In genomic region chr2:4934516-4934915, GRCm38 (mm10) we compare ENCODE assay signal across 24 mouse cellular contexts. TPM values are rescaled to one million over a fixed set of nuclear protein-coding genes. Genes with fewer than 3 reads are reported as not detected.
A peak's percentile ranks its signal among the peaks of the same experiment; 100 is the strongest.
DNase-seq lines count a peak whose midpoint lies in the region; ATAC-seq and TF ChIP-seq lines count a peak whose summit lies in the region.
"Had no signal": no experiment of that assay in that cellular context is flagged by ENCODE, and none has a peak within 500 bp of the region (broad histone marks: within the 10 kb centered on the region; RNA-seq: fewer than 3 reads in every experiment).

No protein-coding gene starts in this region.

- WGBS in heart, embryonic 10.5 days, result 90% methylated on average over 9 of the region's 9 CpGs
- WGBS in heart, embryonic 11.5 days (ENCODE audit: insufficient replicate concordance), result 83% methylated on average over 9 of the region's 9 CpGs
- WGBS in liver, adult 2 months, result 86% methylated on average over 9 of the region's 9 CpGs
- WGBS in liver, embryonic 12.5 days (ENCODE audit: insufficient replicate concordance), result 83% methylated on average over 9 of the region's 9 CpGs

- no peak for TF ChIP-seq POLR2A in liver, adult 2 months (IDR thresholded peaks at IDR 0.05; ENCODE audit: extremely low read depth, insufficient read depth, low read length)

- H3K36me3 ChIP-seq in heart, embryonic 10.5 days, result peaks cover 61% of the 10 kb centered on the region
- peaks cover 15% of the 10 kb centered on the region; the same call in 1 of the 2 replicates for H3K36me3 ChIP-seq in heart, embryonic 11.5 days (ENCODE audit: control insufficient read depth, insufficient read depth, low read length)
- peaks cover 78% of the 10 kb centered on the region for H3K36me3 ChIP-seq in liver, adult 2 months (ENCODE audit: control insufficient read depth, insufficient read depth, low read length)
- peaks cover 27% of the 10 kb centered on the region for H3K36me3 ChIP-seq in liver, embryonic 12.5 days
- H3K36me3 ChIP-seq: G1E had no signal

- no peak for TF ChIP-seq CTCF in liver, adult 2 months (IDR thresholded peaks at IDR 0.05; ENCODE audit: low read depth, low read length)

- H3K9ac ChIP-seq in heart, embryonic 11.5 days (ENCODE audit: low read depth, low read length), result no peak overlapping the region
- peak overlapping the region; percentile 6; the same call in 1 of the 2 replicates for H3K9ac ChIP-seq in liver, adult 2 months (ENCODE audit: low read depth, low read length)
- H3K9ac ChIP-seq in liver, embryonic 12.5 days, result no peak overlapping the region

- no peak overlapping the region for H3K27ac ChIP-seq in heart, embryonic 10.5 days
- H3K27ac ChIP-seq in heart, embryonic 11.5 days (ENCODE audit: low read depth, low read length), result no peak overlapping the region
- no peak overlapping the region for H3K27ac ChIP-seq in liver, adult 2 months (replicated peaks; ENCODE audit: insufficient read depth, low read depth, low read length)
- H3K27ac ChIP-seq in liver, embryonic 12.5 days, result no peak overlapping the region

- no peaks in the 10 kb centered on the region for H3K4me1 ChIP-seq in heart, embryonic 10.5 days
- no peaks in the 10 kb centered on the region for H3K4me1 ChIP-seq in heart, embryonic 11.5 days (ENCODE audit: control insufficient read depth, insufficient read depth, low read length)
- H3K4me1 ChIP-seq in liver, adult 2 months (ENCODE audit: control insufficient read depth, insufficient read depth, low read length), result peaks cover 29% of the 10 kb centered on the region
- H3K4me1 ChIP-seq in liver, embryonic 12.5 days, result no peaks in the 10 kb centered on the region

- H3K79me2 ChIP-seq in liver, adult 2 months (ENCODE audit: control insufficient read depth, insufficient read depth, low read length), result no peaks in the 10 kb centered on the region

- H3K4me3 ChIP-seq in heart, embryonic 10.5 days, result no peak overlapping the region
- H3K4me3 ChIP-seq in heart, embryonic 11.5 days (ENCODE audit: low read depth, low read length), result no peak overlapping the region
- H3K4me3 ChIP-seq in liver, adult 2 months (ENCODE audit: insufficient read depth, low read depth, low read length), result no peak overlapping the region
- H3K4me3 ChIP-seq in liver, embryonic 12.5 days, result no peak overlapping the region

- H3K4me2 ChIP-seq in heart, embryonic 11.5 days, result no peak overlapping the region
- H3K4me2 ChIP-seq in liver, embryonic 12.5 days, result no peak overlapping the region

- H3K9me3 ChIP-seq in heart, embryonic 10.5 days, result no peaks in the 10 kb centered on the region
- no peaks in the 10 kb centered on the region for H3K9me3 ChIP-seq in heart, embryonic 11.5 days (replicated peaks; ENCODE audit: control insufficient read depth, low read length)
- no peaks in the 10 kb centered on the region for H3K9me3 ChIP-seq in liver, embryonic 12.5 days (replicated peaks)
- H3K9me3 ChIP-seq: G1E had no signal

- DNase-seq in heart, adult 11 months, result peak; percentile 14
- no peak for DNase-seq in heart, adult 18-20 months
- peak; percentile 57 for DNase-seq in heart, embryonic 10.5 days (ENCODE audit: low spot score)
- peak; percentile 60 for DNase-seq in liver, adult 2 months (ENCODE audit: extremely low read depth, low read depth, low spot score)
- DNase-seq: adrenal gland, adult 2 months; adrenal gland, adult 8-10 months; adrenal gland, postnatal 10 days; adrenal gland, postnatal 14 days; adrenal gland, postnatal 25 days; adrenal gland, postnatal 36 days; B cell, adult 2 months; cerebellum, adult 11 months; cerebellum, adult 11-12 months; cerebellum, adult 18-20 months had no signal

- no peaks in the 10 kb centered on the region for H3K27me3 ChIP-seq in heart, embryonic 10.5 days (ENCODE audit: insufficient read depth, poor library complexity, severe bottlenecking)
- H3K27me3 ChIP-seq in heart, embryonic 11.5 days (ENCODE audit: control insufficient read depth, insufficient read depth, low read length), result no peaks in the 10 kb centered on the region
- no peaks in the 10 kb centered on the region for H3K27me3 ChIP-seq in liver, adult 2 months (ENCODE audit: control insufficient read depth, insufficient read depth, low read length)
- no peaks in the 10 kb centered on the region for H3K27me3 ChIP-seq in liver, embryonic 12.5 days (replicated peaks)
- H3K27me3 ChIP-seq: CH12.LX, Patski had no signal

- ATAC-seq in heart, embryonic 11.5 days (replicated peaks; ENCODE audit: insufficient number of reproducible peaks, low FRiP score, low TSS enrichment), result no peak
- no peak for ATAC-seq in liver, embryonic 12.5 days
- ATAC-seq: activated CD4-positive, CD25-positive, alpha-beta regulatory T cell, adult 4 months; CD4-positive, CD25-positive, alpha-beta regulatory T cell, adult 4 months; Patski had no signal

RNA-seq across cellular contexts. Expression of gene Phyh, which starts 15.7 kb away (rescaled TPM):
- total RNA-seq in heart, adult 18-20 months (2021), result 100 to 1,000 TPM; 810 to 890 TPM
- 59.7 and 84.7 TPM in 2 replicates for polyA plus RNA-seq in heart, embryonic 10.5 days (2016; fragmentation: Nextera tagmentation; extraction: Ambion mirVana)
- polyA plus RNA-seq in heart, embryonic 11.5 days (2014; fragmentation: Nextera tagmentation; extraction: Ambion mirVana), result 110 and 113 TPM in 2 replicates
- total RNA-seq in liver, adult 2 months (2014; rRNA removed), result 1,236 and 1,280 TPM in 2 replicates
- 856 and 1,051 TPM in 2 replicates for polyA plus RNA-seq in liver, adult 2 months (2012; rRNA removed)
- polyA plus RNA-seq in liver, embryonic 12.5 days (2016; fragmentation: Nextera tagmentation; extraction: Ambion mirVana), result 38.7 and 39.2 TPM in 2 replicates
- total RNA-seq: MEL had no signal

RNA-seq across cellular contexts. Expression of gene Ucma, which starts 41.4 kb away (rescaled TPM):
- total RNA-seq in heart, adult 18-20 months (2021), result under 1 TPM in 1 of 2 experiments, not detected in 1; 0.80 TPM
- polyA plus RNA-seq in heart, embryonic 10.5 days (2016; fragmentation: Nextera tagmentation; extraction: Ambion mirVana), result not detected in 2 replicates
- polyA plus RNA-seq in heart, embryonic 11.5 days (2014; fragmentation: Nextera tagmentation; extraction: Ambion mirVana), result not detected in 2 replicates
- not detected in 2 replicates for total RNA-seq in liver, adult 2 months (2014; rRNA removed)
- not detected in 2 replicates for polyA plus RNA-seq in liver, adult 2 months (2012; rRNA removed)
- polyA plus RNA-seq in liver, embryonic 12.5 days (2016; fragmentation: Nextera tagmentation; extraction: Ambion mirVana), result not detected in 2 replicates
- total RNA-seq: adrenal gland, adult 18-20 months; adrenal gland, adult 2 months; adrenal gland, adult 8-10 months; adrenal gland, postnatal 10 days; adrenal gland, postnatal 14 days; adrenal gland, postnatal 25 days; adrenal gland, postnatal 36 days; adrenal gland, postnatal 4 days; CH12.LX; G1E; MEL had no signal
- polyA plus RNA-seq: activated CD4-positive, CD25-positive, alpha-beta regulatory T cell, adult 4 months; adrenal gland, adult 2 months; CD4-positive, CD25-positive, alpha-beta regulatory T cell, adult 4 months; G1E; Patski had no signal

RNA-seq across cellular contexts. Expression of gene Sephs1, which starts 53.2 kb away (rescaled TPM):
- 10 to 100 TPM; 12.0 to 13.0 TPM for total RNA-seq in heart, adult 18-20 months (2021)
- 60.2 and 71.3 TPM in 2 replicates for polyA plus RNA-seq in heart, embryonic 10.5 days (2016; fragmentation: Nextera tagmentation; extraction: Ambion mirVana)
- 51.0 and 56.4 TPM in 2 replicates for polyA plus RNA-seq in heart, embryonic 11.5 days (2014; fragmentation: Nextera tagmentation; extraction: Ambion mirVana)
- total RNA-seq in liver, adult 2 months (2014; rRNA removed), result 16.2 and 17.2 TPM in 2 replicates
- polyA plus RNA-seq in liver, adult 2 months (2012; rRNA removed), result 12.6 and 13.8 TPM in 2 replicates
- polyA plus RNA-seq in liver, embryonic 12.5 days (2016; fragmentation: Nextera tagmentation; extraction: Ambion mirVana), result 47.6 and 49.2 TPM in 2 replicates

Comparison
In these comparisons a context has a peak if more than half of its experiments do, and no peak if none do; other contexts are left out.
1. DNase-seq: peak in heart, adult 11 months (single experiment), heart, embryonic 10.5 days (single experiment) and liver, adult 2 months (single experiment); none in heart, adult 18-20 months (0 of 2).